Mouse (Mus musculus) olfactory bulb, adult 2 months (tissue): ENCODE results near the gene Ikzf3.

ENCODE experiments used
- CTCF ChIP-seq: fragments of 200-500 bp; IDR thresholded peaks from 2 replicates; pipeline ENCODE4 v1.5.1; 2012; ENCODE audit warnings: low read depth, mild to moderate bottlenecking, low read length, moderate library complexity; ENCODE audit not compliant: insufficient read depth
- POLR2A ChIP-seq: fragments of 200-500 bp; IDR thresholded peaks from 2 replicates; pipeline ENCODE4 v1.6.1; 2012; ENCODE audit warnings: mild to moderate bottlenecking, low read depth, low read length, moderate library complexity; ENCODE audit not compliant: insufficient read depth

DNA sequence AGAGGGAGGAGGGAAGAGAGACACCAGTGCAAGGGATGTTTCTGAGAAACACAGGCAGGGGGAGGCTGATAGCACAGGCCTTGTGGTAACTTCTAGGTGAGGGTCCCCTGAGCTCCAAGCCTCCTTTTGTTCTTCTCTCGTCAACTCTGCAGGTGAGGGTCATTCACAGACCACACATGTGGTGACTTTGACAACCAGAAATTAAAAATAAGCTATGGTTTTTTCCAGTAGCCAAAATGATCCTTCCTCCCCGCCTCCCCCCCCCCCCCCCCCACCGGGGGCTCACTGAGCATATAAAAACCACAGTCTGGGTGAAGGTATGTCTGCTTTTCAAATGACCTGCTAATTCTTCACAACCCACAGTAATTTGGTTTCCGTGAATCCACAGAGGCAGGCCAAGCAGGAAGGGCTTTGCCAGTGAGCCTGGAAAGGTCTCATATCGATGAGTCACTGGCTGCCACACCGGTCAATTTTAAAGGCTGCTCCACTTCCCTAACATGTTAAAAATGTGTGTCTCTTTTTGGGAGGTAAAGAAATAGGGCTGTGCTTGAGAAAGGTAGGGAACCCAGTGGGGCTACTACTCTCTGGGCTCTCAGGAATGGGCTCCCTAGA lies 84.6 kb downstream of the Ikzf3 start:
- TF ChIP-seq POLR2A: no peak
- no peak for TF ChIP-seq CTCF
